Mouse (Mus musculus) CD4-positive, CD25-positive, alpha-beta regulatory T cell, adult 4 months (primary cell): Measurements from ENCODE around the gene Kdm1b. TPM values are rescaled to one million over a fixed set of nuclear protein-coding genes. Genes with fewer than 3 reads are reported as not detected.

Experiments used
- ATAC-seq: one replicate; pipeline ENCODE4 v1.8.0; 2017
- polyA plus RNA-seq, 2 experiments: library from polyadenylated mRNA; unstranded; fragments of 100-300 nt; shearing (Covaris generic); gene quantifications; one replicate each; pipeline ENCODE4 v1.2.1; 2017

Gene Kdm1b
- polyA plus RNA-seq, 2 experiments from 2014 or later = 18.3 to 31.2 TPM

DNA sequence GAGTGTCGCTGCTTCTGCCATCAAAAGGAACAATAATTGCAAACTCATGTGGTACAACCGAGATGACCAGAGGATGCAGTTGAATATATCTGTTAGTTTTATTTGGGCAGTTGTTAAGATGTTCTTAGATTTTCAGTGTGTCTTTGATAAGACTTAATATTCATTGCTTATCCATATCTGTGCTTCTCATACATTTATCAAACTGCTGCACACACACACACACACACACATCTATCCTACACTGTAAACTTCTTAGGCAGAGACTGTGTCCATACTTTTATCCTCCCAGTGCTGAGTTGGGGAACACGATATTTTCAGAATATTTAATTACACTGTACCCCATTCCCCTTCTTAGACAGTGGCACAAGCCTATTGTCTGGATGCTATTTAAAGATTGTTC, 67.9 kb downstream of the Kdm1b start:
- no peak for ATAC-seq

DNA sequence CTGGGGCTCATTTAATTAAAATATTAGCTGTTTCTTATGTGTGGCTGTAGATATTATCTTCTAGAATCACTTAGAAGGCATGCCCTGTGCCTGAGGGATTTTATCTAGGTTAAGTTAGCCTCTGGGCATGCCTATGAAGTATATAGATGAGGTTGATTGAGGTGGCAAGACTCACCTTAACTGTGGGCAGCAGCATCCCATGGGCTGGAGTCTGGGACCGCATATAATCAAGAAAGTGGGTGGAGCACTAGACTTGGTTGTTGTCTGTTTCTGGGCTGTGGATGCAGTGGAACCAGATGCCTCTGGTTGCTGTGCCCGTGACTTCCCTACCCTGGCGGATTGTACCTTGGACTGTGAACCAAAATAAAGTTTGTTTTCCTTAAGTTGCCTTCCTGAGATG, 68.8 kb downstream of the Kdm1b start:
- ATAC-seq = no peak

DNA sequence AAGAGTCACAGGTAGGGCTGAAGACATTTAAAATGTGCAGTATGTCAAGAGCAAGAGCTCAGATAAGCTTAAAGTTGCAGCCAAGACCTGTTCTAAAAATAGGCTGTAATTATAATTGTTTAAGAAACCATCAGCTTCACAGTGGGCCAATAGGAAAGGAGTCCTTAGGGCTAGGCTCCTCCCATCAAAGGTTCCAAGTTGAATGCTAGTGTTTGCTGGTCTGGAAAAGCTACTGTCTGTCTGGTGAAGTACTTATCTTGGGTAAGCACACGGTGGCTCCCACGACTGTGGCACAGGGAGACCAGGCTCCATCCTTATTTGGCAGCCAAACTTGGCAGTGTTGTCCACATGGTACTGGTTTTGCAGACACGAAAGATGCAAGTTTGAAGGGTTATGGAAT, 69.6 kb downstream of the Kdm1b start:
- no peak for ATAC-seq

DNA sequence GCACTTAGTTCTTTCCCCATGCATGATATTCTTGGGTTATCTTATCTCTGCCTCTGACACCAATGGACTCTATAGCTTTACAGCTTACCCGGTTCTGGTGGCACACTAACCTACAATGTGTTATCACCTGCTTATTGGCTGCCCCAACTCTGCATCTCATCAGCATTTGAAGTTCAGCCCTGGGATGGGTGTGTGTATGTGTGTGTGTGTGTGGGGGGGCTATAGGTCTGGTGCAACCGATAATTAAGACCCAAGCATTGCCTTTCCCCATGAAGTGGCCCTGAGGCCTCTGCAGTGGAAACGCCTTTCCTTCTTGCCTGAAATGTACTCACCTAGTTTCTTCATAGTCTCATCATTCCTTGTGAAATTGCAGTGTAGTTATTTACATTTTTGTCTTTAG, 72.7 kb downstream of the Kdm1b start:
- ATAC-seq = no peak

DNA sequence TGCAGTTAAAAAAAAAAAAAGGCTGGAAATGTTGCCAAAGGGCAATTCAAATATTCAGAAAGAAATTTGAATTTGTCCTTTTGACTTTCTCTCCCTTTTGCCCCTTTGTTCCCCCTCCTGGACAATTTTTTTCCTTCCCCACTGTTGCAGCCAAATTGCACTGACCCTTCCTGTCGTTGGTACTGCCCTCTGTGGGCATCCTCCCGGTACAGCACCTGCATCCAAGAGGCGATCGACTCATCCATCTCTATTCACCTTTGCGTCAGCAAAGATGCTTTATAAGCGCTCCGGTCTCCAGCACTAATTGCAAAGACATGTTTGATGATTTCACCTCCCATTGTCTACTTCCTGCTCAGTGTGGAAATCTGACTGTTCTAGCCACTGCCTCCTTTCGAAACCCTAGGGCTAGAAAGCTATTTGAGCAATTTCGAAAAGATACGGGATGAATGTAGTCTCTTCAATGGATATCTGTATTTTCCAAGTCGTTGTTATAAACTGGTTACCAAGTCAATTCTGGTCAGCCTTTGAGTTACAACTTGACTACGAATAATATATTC, 78.1 kb downstream of the Kdm1b start:
- no peak for ATAC-seq

DNA sequence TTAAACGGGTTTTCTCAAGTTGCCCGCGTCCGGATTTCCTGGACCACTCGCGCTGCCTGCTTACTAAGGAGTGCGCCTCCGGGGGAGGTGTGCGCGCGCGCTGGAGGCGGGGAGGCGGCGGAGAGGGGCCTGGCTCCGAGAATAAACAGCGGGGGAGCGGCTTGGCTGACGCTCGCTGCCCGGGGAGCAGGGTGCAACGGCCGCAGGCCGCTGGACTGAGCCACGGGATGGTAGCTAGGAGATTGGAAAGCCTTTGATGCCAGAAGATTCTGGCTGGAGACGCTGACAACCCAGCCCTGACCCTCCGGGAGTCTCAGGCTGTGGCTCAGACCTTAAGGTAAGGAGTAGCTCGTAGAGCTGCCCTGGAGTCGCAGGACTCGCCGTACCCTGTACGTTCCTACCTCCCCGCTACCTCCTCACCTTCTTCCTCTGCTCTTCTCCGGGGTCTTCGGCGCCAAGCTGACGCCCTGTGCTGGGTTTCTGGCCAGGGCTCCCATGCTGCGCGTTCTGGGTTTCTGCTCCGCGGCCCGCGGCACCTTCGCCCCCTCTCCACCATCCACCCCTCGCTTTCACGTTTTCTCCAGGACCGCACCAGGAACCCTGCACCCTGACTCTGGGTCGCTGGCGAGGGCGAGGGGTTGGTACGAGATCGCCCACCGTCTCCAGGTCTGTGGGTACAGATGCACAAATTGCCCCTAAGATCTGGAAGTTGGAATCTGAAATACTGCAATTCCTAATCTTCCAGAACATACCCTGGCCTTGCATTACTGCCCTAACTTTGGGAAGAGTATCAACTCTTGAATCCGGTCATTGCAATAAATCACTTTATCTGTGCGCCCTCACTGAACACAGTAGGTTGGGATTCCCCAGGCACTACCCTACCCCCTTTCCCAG, 79.5 kb downstream of the Kdm1b start, which contains the start of gene Rnf144b:
Gene Rnf144b (plus strand): TSS at position 120 of the 894 bp plus-strand sequence.
- ATAC-seq = peak; percentile 57

DNA sequence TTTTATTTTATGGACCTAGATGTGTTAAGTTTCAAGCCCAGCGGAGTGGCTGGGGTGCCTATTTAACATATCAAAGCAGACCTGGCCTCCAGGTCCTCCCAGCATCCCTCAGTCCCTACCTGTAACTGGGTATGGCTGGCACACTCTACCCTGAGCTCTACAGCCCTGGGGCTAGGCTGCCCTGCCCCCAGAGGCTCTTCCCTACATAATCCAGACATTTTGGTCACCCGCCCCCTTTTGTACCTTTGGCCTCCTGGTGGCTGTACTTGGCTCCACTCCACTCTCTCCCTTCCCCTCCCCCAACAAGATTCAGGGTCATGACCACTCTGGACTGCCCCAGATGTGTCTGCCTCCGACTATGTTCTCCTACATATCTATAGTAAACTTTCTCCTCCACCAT, 81.2 kb downstream of the Kdm1b start:
- ATAC-seq = no peak

DNA sequence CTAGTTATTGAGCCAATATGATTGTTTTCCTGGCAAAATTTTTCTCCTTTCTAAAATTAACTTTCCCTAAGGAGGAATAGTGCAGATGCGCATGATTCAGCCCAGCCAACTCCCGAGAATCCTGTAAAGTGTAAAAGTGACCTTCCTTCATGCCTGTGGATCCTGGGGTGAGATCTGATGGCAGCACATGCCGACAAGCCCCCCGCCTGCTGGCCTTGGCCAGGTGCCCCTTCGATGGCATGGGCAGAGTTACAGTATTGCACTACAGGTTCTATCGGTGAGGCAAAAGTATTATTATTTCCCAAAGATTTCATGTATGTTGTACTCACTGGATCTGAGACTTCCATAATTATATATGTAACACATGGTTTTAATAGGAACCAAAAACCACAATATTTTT, 81.7 kb downstream of the Kdm1b start:
- no peak for ATAC-seq

DNA sequence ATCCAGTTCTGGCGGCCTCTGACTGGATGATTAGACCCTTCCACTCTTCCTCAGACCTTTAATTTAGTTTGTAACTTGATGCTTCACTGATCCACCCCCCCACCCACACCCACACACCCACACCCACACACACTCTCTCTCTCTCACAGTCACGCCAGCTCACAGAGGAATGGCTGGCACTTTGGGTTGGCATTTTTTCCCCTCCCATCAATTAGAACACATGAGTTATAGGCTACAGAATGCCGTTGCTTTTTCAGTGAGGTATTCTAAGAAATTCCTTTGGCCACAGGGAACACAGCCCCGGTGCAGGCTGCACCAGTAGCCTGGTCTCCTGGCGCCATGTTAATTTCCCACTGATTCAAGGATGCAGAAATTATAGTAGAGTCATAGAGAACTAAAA, 82.3 kb downstream of the Kdm1b start:
- no peak for ATAC-seq

DNA sequence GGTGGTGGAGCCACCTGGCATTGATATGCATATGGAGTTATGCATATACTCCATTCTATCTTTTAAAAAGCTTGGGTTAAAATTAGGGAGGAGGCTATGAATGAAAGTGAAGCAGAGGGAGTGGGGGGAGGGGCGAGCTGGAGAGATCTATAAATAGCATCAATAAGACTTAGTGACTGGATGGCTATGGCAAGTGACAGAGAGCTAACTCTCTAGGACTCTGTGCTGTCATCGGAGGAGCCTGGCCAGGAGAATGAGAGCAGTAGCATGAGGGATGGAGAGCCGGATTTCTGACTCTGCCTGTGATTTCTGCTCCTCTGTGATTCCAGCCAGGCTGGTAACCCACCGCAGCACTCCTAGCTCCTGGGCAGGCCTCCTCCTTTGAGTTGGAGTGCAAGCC, 85.8 kb downstream of the Kdm1b start:
- no peak for ATAC-seq

DNA sequence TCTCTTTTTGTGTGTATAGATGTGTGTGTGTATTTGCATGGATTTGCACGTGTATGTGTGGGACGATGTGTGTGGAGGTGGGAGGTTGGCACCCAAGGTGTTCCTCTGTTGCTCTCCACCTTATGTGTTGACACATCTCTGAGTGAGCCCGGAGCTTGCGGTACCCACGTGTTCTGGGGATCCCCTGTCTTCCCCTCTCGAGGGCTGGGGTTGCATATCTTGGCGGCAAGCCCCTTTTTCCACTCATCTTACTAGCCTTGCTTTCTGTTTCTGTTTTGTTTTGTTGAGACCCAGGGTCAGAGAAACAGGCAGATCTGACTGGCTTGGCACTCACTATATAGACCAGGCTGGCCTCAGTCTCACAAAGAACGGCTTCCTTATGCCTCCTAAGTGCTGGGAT, 89.8 kb downstream of the Kdm1b start:
- peak; percentile 75 for ATAC-seq

DNA sequence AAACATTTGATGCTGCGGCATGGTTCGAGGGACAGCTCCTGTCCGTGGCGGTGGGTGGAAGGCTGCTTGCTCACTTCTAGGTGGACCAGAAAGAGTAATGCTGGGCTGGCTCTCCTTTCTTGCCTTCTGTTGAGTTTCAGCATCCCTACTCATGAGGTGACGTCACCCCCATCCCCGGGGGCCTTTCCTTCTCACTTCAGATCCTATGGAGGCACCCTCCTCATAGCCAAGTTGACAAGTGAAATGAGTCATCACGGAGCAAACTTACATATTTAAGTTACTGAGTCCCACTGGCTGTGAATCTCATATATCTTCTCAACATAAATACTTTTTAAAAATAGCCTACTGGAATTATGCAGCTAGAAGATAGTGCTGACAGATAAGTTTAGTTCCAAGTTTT, 91.5 kb downstream of the Kdm1b start:
- ATAC-seq = no peak

Other genes with a start within 250 kb of the Kdm1b start
- 1 to 10 TPM; 5.6 to 7.0 TPM for gene Kif13a, start 113.6 kb upstream of the Kdm1b start, polyA plus RNA-seq
- under 1 TPM in 1 of 2 experiments, not detected in 1; 0.13 TPM for gene Nhlrc1, start 28.6 kb upstream of the Kdm1b start, polyA plus RNA-seq
- 1 to 10 TPM; 4.1 to 9.2 TPM for gene Tpmt, start 1.2 kb downstream of the Kdm1b start, polyA plus RNA-seq
- gene Dek, start 62.7 kb downstream of the Kdm1b start, polyA plus RNA-seq = 100 to 1,000 TPM in 1 of 2 experiments, 10 to 100 TPM in 1; 86.7 to 104 TPM
- gene Rnf144b, start 79.2 kb downstream of the Kdm1b start, polyA plus RNA-seq = under 1 TPM in 1 of 2 experiments, not detected in 1; 0.08 TPM